Mouse (Mus musculus) intestine, embryonic 16.5 days (tissue): ENCODE measurements around the gene Kcnc3. TPM values are rescaled to one million over a fixed set of nuclear protein-coding genes. Genes with fewer than 3 reads are reported as not detected.

ENCODE experiments used
- ATAC-seq: fragments of 200-750 bp; cut with Nextera tagmentation; 2 replicates; pipeline ENCODE4 v1.8.0; 2017; ENCODE audit warnings: moderate TSS enrichment, moderate library complexity
- H3K27ac ChIP-seq: fragments of 300-500 bp; sonication (generic); 2 replicates; pipeline ENCODE4 v1.5.1; 2014; ENCODE audit warnings: mild to moderate bottlenecking, low read length
- H3K27me3 ChIP-seq: fragments of 300-500 bp; sonication (generic); replicated peaks from 2 replicates; pipeline ENCODE4 v1.6.1; 2014; ENCODE audit warnings: low read length, control low read depth, mixed read lengths; ENCODE audit not compliant: control insufficient read depth, insufficient read depth
- H3K36me3 ChIP-seq: fragments of 300-500 bp; sonication (generic); 2 replicates; pipeline ENCODE4 v1.6.1; 2014; ENCODE audit warnings: low read length, control low read depth; ENCODE audit not compliant: control insufficient read depth, insufficient read depth
- H3K4me1 ChIP-seq: fragments of 300-500 bp; sonication (generic); 2 replicates; pipeline ENCODE4 v1.6.1; 2014; ENCODE audit warnings: low read length, control low read depth, mixed read lengths; ENCODE audit not compliant: control insufficient read depth, insufficient read depth
- H3K4me2 ChIP-seq: fragments of 300-500 bp; sonication (generic); 2 replicates; pipeline ENCODE4 v1.6.1; 2014; ENCODE audit warnings: low read depth, low read length, control low read depth
- H3K4me3 ChIP-seq: fragments of 300-500 bp; sonication (generic); 2 replicates; pipeline ENCODE4 v1.5.1; 2014; ENCODE audit warnings: mild to moderate bottlenecking, low read length
- H3K9ac ChIP-seq: fragments of 300-500 bp; sonication (generic); 2 replicates; pipeline ENCODE4 v1.6.1; 2014; ENCODE audit warnings: low read depth, low read length
- H3K9me3 ChIP-seq: fragments of 300-500 bp; sonication (generic); 2 replicates; pipeline ENCODE4 v1.6.1; 2016; ENCODE audit warnings: low read length, control low read depth; ENCODE audit not compliant: control insufficient read depth
- WGBS: fragments of 180-500 bp; shearing (Covaris S2); extraction: QIAGEN DNeasy Blood & Tissue Kit; methylation state at CpG from one replicate; pipeline ENCODE4 v1.1.7; 2014; 5-methylcytosine and 5-hydroxymethylcytosine counted together
- polyA plus RNA-seq: library from polyadenylated mRNA; unstranded; fragments of >200 nt; fragmentation: Nextera tagmentation; extraction: Ambion mirVana; gene quantifications from 2 replicates; pipeline ENCODE4 v1.2.1, GENCODE M21; 2015

The Kcnc3 gene
- polyA plus RNA-seq, 1 experiment from 2014 or later = 0.20 TPM

GRCm38 (mm10) chr7:44551301-44551700 is 39.2 kb upstream of the Kcnc3 start:
- H3K4me1 ChIP-seq = peaks cover 11% of the 10 kb centered on the region
- ATAC-seq = no peak
- H3K27me3 ChIP-seq = no peaks in the 10 kb centered on the region
- WGBS = 93% methylated on average over 21 of the region's 21 CpGs
- no peak overlapping the region for H3K9ac ChIP-seq
- no peaks in the 10 kb centered on the region for H3K9me3 ChIP-seq
- no peak overlapping the region for H3K4me2 ChIP-seq
- no peak overlapping the region for H3K4me3 ChIP-seq
- H3K27ac ChIP-seq = no peak overlapping the region
- peaks cover 25% of the 10 kb centered on the region for H3K36me3 ChIP-seq

- WGBS = 82% methylated on average over 22 of the region's 22 CpGs
- ATAC-seq = no peak
- no peak overlapping the region for H3K9ac ChIP-seq
Observed at GRCm38 (mm10) chr7:44551731-44552130, 38.7 kb upstream of the Kcnc3 start.

GRCm38 (mm10) chr7:44552141-44552908 is 38.1 kb upstream of the Kcnc3 start:
- ATAC-seq = no peak
- Histone ChIP-seq H3K9ac (0 out of 2 replicates have a peak overlapping the region, but pooled peaks have one; percentile 21), H3K4me1 (peaks cover 11% of the 10 kb centered on the region), H3K27ac (peak overlapping the region; percentile 16; the same call in 1 of the 2 replicates), H3K9me3 (no peaks in the 10 kb centered on the region), H3K4me3 (no peak overlapping the region), H3K36me3 (peaks cover 25% of the 10 kb centered on the region), H3K27me3 (no peaks in the 10 kb centered on the region), H3K4me2 (no peak overlapping the region; the same call in 1 of the 2 replicates)
- 85% methylated on average over 31 of the region's 31 CpGs for WGBS

More at GRCm38 (mm10) chr7:44551731-44552130, 38.7 kb upstream of the Kcnc3 start:
- Histone ChIP-seq H3K4me3 (no peak overlapping the region), H3K9me3 (no peaks in the 10 kb centered on the region), H3K4me1 (peaks cover 11% of the 10 kb centered on the region), H3K27ac (no peak overlapping the region), H3K27me3 (no peaks in the 10 kb centered on the region), H3K36me3 (peaks cover 25% of the 10 kb centered on the region), H3K4me2 (no peak overlapping the region)

- Histone ChIP-seq H3K9ac (peak overlapping the region; percentile 79), H3K27me3 (no peaks in the 10 kb centered on the region), H3K4me3 (peak overlapping the region; percentile 75), H3K4me2 (peak overlapping the region; percentile 55), H3K4me1 (peaks cover 4% of the 10 kb centered on the region; the same call in 1 of the 2 replicates), H3K9me3 (no peaks in the 10 kb centered on the region), H3K27ac (peak overlapping the region; percentile 98), H3K36me3 (peaks cover 25% of the 10 kb centered on the region)
- ATAC-seq = peak; percentile 70
- 1% methylated on average over 32 of the region's 32 CpGs for WGBS
Observed at GRCm38 (mm10) chr7:44553196-44553764, 37.2 kb upstream of the Kcnc3 start.

GRCm38 (mm10) chr7:44553826-44554225 is 36.6 kb upstream of the Kcnc3 start, which contains the start of gene Nr1h2:
Gene Nr1h2, minus strand, starts transcription at chr7:44553951.
- ATAC-seq = peak; percentile 84
- H3K27me3 ChIP-seq = no peaks in the 10 kb centered on the region
- H3K4me2 ChIP-seq = peak within 1 kb of the TSS; percentile 62
- peak within 1 kb of the TSS; percentile 79 for H3K9ac ChIP-seq
- H3K36me3 ChIP-seq = peaks cover 25% of the 10 kb centered on the region
- H3K4me1 ChIP-seq = peaks cover 4% of the 10 kb centered on the region; the same call in 1 of the 2 replicates
- peak within 1 kb of the TSS; percentile 75 for H3K4me3 ChIP-seq
- H3K9me3 ChIP-seq = no peaks in the 10 kb centered on the region
- WGBS = under 1% methylated on average over 22 of the region's 22 CpGs
- H3K27ac ChIP-seq = peak within 1 kb of the TSS; percentile 98

- Histone ChIP-seq H3K4me2 (no peak overlapping the region), H3K4me3 (no peak overlapping the region), H3K27ac (peak overlapping the region; percentile 21; the same call in 1 of the 2 replicates), H3K4me1 (peaks cover 4% of the 10 kb centered on the region; the same call in 1 of the 2 replicates), H3K36me3 (no peaks in the 10 kb centered on the region), H3K27me3 (no peaks in the 10 kb centered on the region), H3K9me3 (no peaks in the 10 kb centered on the region), H3K9ac (no peak overlapping the region)
- WGBS = 61% methylated on average over 2 of the region's 2 CpGs
- no peak for ATAC-seq
Observed at GRCm38 (mm10) chr7:44557629-44558028, 32.8 kb upstream of the Kcnc3 start.

- H3K27me3 ChIP-seq = no peaks in the 10 kb centered on the region
- no peaks in the 10 kb centered on the region for H3K9me3 ChIP-seq
- H3K36me3 ChIP-seq = no peaks in the 10 kb centered on the region
- H3K4me2 ChIP-seq = no peak overlapping the region
- 51% methylated on average over 18 of the region's 18 CpGs for WGBS
- no peak overlapping the region for H3K4me3 ChIP-seq
- ATAC-seq = no peak
- peaks cover 4% of the 10 kb centered on the region; the same call in 1 of the 2 replicates for H3K4me1 ChIP-seq
- H3K27ac ChIP-seq = no peak overlapping the region
- no peak overlapping the region for H3K9ac ChIP-seq
Observed at GRCm38 (mm10) chr7:44560435-44561400, 29.7 kb upstream of the Kcnc3 start.

- no peak overlapping the region for H3K27ac ChIP-seq
- no peak overlapping the region for H3K4me2 ChIP-seq
- no peaks in the 10 kb centered on the region for H3K36me3 ChIP-seq
- ATAC-seq = no peak
- no peaks in the 10 kb centered on the region for H3K4me1 ChIP-seq
- H3K9ac ChIP-seq = no peak overlapping the region
- H3K27me3 ChIP-seq = no peaks in the 10 kb centered on the region
- 50% methylated on average over 8 of the region's 8 CpGs for WGBS
- H3K9me3 ChIP-seq = no peaks in the 10 kb centered on the region
- H3K4me3 ChIP-seq = no peak overlapping the region
Observed at GRCm38 (mm10) chr7:44563284-44563683, 27.2 kb upstream of the Kcnc3 start.

GRCm38 (mm10) chr7:44564486-44564885 is 26.0 kb upstream of the Kcnc3 start:
- Histone ChIP-seq H3K4me3 (no peak overlapping the region), H3K9me3 (no peaks in the 10 kb centered on the region), H3K4me2 (no peak overlapping the region), H3K27me3 (no peaks in the 10 kb centered on the region), H3K9ac (no peak overlapping the region), H3K4me1 (no peaks in the 10 kb centered on the region), H3K27ac (no peak overlapping the region), H3K36me3 (no peaks in the 10 kb centered on the region)
- no peak for ATAC-seq
- WGBS = 82% methylated on average over 10 of the region's 10 CpGs
